Mouse (Mus musculus) cerebellum, adult 2 months (tissue): ENCODE results near the gene Ubp1.

Experiments used
- CTCF ChIP-seq: fragments of 200-500 bp; IDR thresholded peaks from 2 replicates; pipeline ENCODE4 v1.5.1; 2011; ENCODE audit warnings: low read depth, mild to moderate bottlenecking, control low read depth, low read length, moderate library complexity, borderline replicate concordance; ENCODE audit not compliant: insufficient read depth
- POLR2A ChIP-seq: fragments of 200-500 bp; IDR thresholded peaks from 2 replicates; pipeline ENCODE4 v1.6.1; 2011; ENCODE audit warnings: low read length, control low read depth, borderline replicate concordance; ENCODE audit not compliant: insufficient read depth

DNA sequence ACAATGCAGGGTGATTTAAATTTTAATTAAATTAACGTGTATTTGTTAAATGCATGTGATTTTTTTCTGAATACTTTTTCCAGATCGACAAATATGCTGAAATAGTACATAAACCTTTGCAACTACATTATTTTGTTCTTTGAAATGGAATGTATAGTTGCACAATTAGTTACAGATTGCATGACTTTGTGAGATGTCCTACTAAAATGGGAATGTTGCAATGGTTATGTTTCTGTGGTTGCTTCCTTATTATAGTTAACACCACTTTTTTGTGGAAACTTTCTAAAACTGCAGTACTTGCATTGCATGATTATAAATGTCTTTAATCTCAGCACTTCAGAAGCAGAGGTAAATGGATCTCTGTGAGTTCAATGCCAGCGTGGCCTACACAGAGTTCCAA, 35.8 kb upstream of the Ubp1 start:
- TF ChIP-seq POLR2A (no peak), CTCF (no peak)
